Mouse (Mus musculus) lung, postnatal 0 days (tissue): ENCODE results near the gene Tusc2.
A peak's percentile ranks its signal among the peaks of the same experiment; 100 is the strongest.

Source experiments
- CTCF ChIP-seq: IDR thresholded peaks from 2 replicates; pipeline ENCODE4 v1.5.1; 2016; ENCODE audit warnings: antibody characterized with exemption, mild to moderate bottlenecking
- EP300 ChIP-seq: IDR thresholded peaks from 2 replicates; pipeline ENCODE4 v1.6.1; 2016; ENCODE audit warnings: antibody characterized with exemption, mild to moderate bottlenecking, control low read depth

DNA sequence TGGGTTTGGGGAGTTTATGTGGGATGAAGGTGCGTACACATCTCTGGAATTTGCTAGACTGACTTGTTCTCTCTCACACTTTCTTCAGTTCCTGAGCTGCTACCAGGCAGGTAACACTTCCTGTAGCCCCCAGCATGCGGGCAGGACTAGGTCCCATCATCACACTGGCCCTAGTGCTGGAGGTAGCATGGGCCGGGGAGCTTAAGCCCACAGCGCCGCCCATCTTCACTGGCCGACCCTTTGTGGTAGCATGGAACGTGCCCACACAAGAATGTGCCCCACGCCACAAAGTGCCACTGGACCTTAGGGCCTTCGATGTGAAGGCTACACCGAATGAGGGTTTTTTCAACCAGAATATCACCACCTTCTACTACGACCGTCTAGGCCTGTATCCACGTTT is 7.0 kb downstream of the Tusc2 start:
- peak; percentile 23; the same call in 1 of the 2 replicates for TF ChIP-seq CTCF
- no peak for TF ChIP-seq EP300
